Mouse (Mus musculus): ENCODE measurements around the gene Abhd17c.
"Not testable (repeated sequence)": the region's sequence is repeated elsewhere in the genome, so short reads cannot be mapped to it uniquely, and the experiment has no call there.

Gene Abhd17c

GRCm38 (mm10) chr7:84152821-84153220 lies 1.1 kb upstream of the Abhd17c start:
- no peak for DNase-seq (ENCODE audit: low spot score in 2 of 2)

GRCm38 (mm10) chr7:84152374-84152773 lies 681 bp upstream of the Abhd17c start:
- DNase-seq (ENCODE audit: low spot score in 2 of 2): no peak

- peak; percentile 93 to 94 for DNase-seq (ENCODE audit: low spot score in 2 of 2)
Measured at GRCm38 (mm10) chr7:84151960-84152334, 254 bp upstream of the Abhd17c start.

GRCm38 (mm10) chr7:84150361-84151000 lies 1.2 kb downstream of the Abhd17c start:
- no peak for DNase-seq (ENCODE audit: low spot score in 2 of 2)

- no peak for DNase-seq (ENCODE audit: low spot score in 2 of 2)
Measured at GRCm38 (mm10) chr7:84149821-84150220, 1.9 kb downstream of the Abhd17c start.

- DNase-seq (ENCODE audit: low spot score in 2 of 2): no peak
Measured at GRCm38 (mm10) chr7:84148896-84149295, 2.8 kb downstream of the Abhd17c start.

- DNase-seq (ENCODE audit: low spot score in 2 of 2): no peak
Measured at GRCm38 (mm10) chr7:84147746-84148145, 3.9 kb downstream of the Abhd17c start.

- DNase-seq (ENCODE audit: low spot score in 2 of 2): no peak
Measured at GRCm38 (mm10) chr7:84145633-84146032, 6.1 kb downstream of the Abhd17c start.

- peak in 1 of 2 experiments; percentile 31 for DNase-seq (ENCODE audit: low spot score in 2 of 2)
Measured at GRCm38 (mm10) chr7:84142736-84143473, 8.8 kb downstream of the Abhd17c start.

- no peak for DNase-seq (ENCODE audit: low spot score in 2 of 2)
Measured at GRCm38 (mm10) chr7:84142196-84142595, 9.5 kb downstream of the Abhd17c start.

GRCm38 (mm10) chr7:84139566-84139965 lies 12.1 kb downstream of the Abhd17c start:
- no peak for DNase-seq (ENCODE audit: low spot score in 2 of 2)

- DNase-seq (ENCODE audit: low spot score in 2 of 2): no peak
Measured at GRCm38 (mm10) chr7:84138731-84139130, 13.0 kb downstream of the Abhd17c start.

GRCm38 (mm10) chr7:84137779-84138178 lies 13.9 kb downstream of the Abhd17c start:
- DNase-seq (ENCODE audit: low spot score in 2 of 2): no peak

- DNase-seq (ENCODE audit: low spot score in 2 of 2): no peak
Measured at GRCm38 (mm10) chr7:84135799-84136700, 15.6 kb downstream of the Abhd17c start.

GRCm38 (mm10) chr7:84132704-84133103 lies 19.0 kb downstream of the Abhd17c start:
- DNase-seq (ENCODE audit: low spot score in 2 of 2): no peak

- no peak for DNase-seq (ENCODE audit: low spot score in 2 of 2)
Measured at GRCm38 (mm10) chr7:84131736-84132135, 20.0 kb downstream of the Abhd17c start.

GRCm38 (mm10) chr7:84128661-84129060 lies 23.0 kb downstream of the Abhd17c start:
- DNase-seq (ENCODE audit: low spot score in 2 of 2): no peak

- DNase-seq (ENCODE audit: low spot score in 2 of 2): no peak
Measured at GRCm38 (mm10) chr7:84125730-84126129, 26.0 kb downstream of the Abhd17c start.

- DNase-seq (ENCODE audit: low spot score in 2 of 2): not testable (repeated sequence)
Measured at GRCm38 (mm10) chr7:84123651-84124050, 28.0 kb downstream of the Abhd17c start.

- DNase-seq (ENCODE audit: low spot score in 2 of 2): no peak
Measured at GRCm38 (mm10) chr7:84121778-84122177, 29.9 kb downstream of the Abhd17c start.

GRCm38 (mm10) chr7:84120142-84120760 lies 31.4 kb downstream of the Abhd17c start:
- peak in 1 of 2 experiments; percentile 25 for DNase-seq (ENCODE audit: low spot score in 2 of 2)
